Mouse (Mus musculus) CH12.LX (cell line): ENCODE data around the gene Gprin2.

Experiments used
- KAT2A ChIP-seq: IDR thresholded peaks from 2 replicates; pipeline ENCODE4 v1.6.1; 2012; ENCODE audit warnings: low read length, improper control_type of control experiment, inconsistent platforms; ENCODE audit not compliant: insufficient replicate concordance
- UBTF ChIP-seq: IDR thresholded peaks from 2 replicates; pipeline ENCODE4 v1.6.1; 2012; ENCODE audit warnings: low read depth, mild to moderate bottlenecking, inconsistent platforms, low read length, improper control_type of control experiment, moderate library complexity

DNA sequence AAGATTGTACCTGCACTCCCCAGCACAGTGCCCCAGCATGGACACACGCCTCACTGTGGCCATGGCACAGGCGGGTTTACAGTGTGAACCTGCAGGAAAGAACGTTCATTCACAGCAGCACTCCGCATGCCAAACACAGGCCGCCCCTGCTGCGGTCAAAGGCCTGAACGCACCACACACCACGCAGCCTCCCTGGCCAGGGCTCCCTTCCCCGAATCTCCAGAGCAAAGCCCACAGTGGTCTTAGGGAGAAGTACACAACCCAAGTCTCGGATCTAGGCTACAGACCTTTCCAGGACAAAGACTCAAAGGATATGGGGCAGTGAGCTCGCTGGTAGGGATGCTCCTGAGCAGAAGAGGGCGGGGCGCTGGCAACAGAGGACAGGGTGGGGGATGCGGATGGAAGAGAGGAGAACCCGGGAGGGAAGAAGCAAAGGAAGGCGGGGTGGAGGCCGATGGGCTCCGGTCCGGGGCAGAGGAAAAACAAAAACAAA is 669 bp downstream of the Gprin2 start:
- TF ChIP-seq UBTF, result no peak
- no peak for TF ChIP-seq KAT2A
